Mouse (Mus musculus): Measurements from ENCODE around the gene Nhlrc3.
A peak's percentile ranks its signal among the peaks of the same experiment; 100 is the strongest.

The Nhlrc3 gene

GRCm38 (mm10) chr3:53454005-53454404, 9.1 kb downstream of the Nhlrc3 start:
- no peak for DNase-seq (ENCODE audit: low spot score)

DNA sequence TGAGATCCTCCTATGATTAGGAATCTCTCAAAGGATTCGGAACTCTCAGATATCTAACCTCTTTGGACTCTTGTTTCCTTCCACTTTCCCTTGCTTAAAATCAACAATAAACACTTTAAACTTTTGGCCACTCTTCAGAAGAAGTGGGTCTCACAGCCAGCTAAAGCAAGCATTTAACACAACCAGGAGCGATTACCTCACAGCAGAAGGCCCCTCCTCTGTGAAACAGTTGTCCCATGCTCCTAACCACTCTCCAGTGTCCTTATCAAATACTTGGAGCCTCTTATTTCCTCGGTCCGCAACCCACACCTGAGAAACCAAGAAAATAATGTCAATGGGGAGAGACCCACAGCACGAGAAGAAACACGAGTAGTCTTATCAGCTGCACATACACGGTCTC, 9.8 kb downstream of the Nhlrc3 start:
- DNase-seq (ENCODE audit: low spot score), result peak; percentile 35

DNA sequence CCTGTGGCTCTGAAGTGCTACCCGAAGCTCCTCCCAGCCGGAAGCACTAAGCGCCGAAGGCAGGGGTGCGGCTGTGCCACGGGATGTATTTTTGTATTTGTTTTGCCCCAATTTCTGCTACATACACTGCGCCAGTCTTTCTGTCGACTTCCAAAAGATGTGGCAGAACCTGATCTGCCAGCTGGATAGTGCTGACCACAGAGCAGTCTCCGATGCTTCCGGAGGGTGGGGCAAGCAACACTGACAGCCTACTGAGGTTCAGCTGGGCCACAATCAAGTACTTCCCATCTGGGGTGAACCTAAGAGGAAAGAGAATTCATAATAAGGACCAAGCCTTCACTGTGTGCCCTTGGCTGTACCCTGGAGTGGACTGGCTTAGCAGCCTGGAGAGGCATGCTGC, 10.8 kb downstream of the Nhlrc3 start:
- DNase-seq (ENCODE audit: low spot score), result peak; percentile 26

DNA sequence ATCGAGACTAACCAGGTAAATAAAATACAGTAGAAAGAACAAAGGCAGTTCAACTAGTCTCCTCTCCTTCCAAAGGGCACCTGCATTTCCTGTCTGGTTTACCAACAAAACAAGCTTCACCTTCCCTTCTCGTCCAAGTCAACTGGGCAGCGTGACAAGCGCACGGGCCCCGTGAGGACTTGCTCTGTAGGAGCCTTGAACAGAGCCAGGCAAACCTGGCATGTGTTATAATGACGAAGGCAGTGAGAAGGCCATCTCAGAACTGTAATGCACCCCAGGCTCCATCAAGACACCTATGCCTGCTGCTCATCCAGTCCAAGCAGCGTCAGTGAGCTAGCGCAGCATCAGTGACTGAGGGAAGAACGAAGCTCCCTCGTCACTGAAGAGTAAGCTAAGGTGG, 12.5 kb downstream of the Nhlrc3 start:
- no peak for DNase-seq (ENCODE audit: low spot score)

DNA sequence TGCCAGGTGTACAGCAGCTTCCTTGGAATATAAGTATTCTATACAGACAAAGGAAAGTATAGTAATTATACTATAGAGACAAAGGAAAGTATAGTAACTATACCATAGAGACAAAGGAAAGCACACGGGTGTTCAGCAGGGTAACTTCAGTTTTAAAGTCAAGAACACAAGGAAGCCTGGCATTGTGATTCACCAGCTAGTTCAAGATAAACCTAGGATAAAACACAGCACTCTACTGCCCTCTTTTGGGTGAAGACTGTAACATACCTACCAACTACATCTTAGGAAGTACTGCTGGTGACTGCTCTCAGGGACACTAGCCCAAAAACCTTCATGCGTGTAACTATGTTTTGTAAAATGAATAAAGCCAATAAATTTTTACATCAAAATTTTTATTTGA, 14.9 kb downstream of the Nhlrc3 start:
- DNase-seq (ENCODE audit: low spot score), result peak; percentile 85

- no peak for DNase-seq (ENCODE audit: low spot score)
These were observed 16.3 kb downstream of the Nhlrc3 start for GRCm38 (mm10) chr3:53446801-53447200.

- DNase-seq (ENCODE audit: low spot score), result no peak
These were observed 17.6 kb downstream of the Nhlrc3 start for GRCm38 (mm10) chr3:53445540-53445939.

GRCm38 (mm10) chr3:53436550-53436949, 26.6 kb downstream of the Nhlrc3 start:
- DNase-seq (ENCODE audit: low spot score), result no peak

- no peak for DNase-seq (ENCODE audit: low spot score)
These were observed 28.5 kb downstream of the Nhlrc3 start for GRCm38 (mm10) chr3:53434610-53435009.

GRCm38 (mm10) chr3:53423576-53423975, 39.6 kb downstream of the Nhlrc3 start:
- no peak for DNase-seq (ENCODE audit: low spot score)

DNA sequence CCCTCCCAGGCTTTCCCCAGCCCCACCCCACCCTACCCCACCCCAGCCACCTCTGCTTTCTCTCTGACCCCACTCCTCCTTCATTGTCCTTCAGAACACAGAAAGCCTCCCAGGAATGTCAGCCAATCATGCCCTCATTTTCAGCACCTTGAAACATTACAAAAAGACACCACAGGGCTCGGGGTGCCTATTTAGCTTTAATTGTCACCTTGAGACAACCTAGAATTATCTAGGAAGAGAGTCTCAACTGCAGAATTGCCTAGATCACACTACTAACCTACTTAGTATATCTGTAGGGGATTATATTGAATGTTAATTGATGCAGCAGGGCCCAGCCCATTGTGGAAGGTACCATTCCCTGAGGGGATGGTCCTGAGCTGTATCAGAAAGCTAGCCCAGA, 40.4 kb downstream of the Nhlrc3 start:
- DNase-seq (ENCODE audit: low spot score), result no peak

DNA sequence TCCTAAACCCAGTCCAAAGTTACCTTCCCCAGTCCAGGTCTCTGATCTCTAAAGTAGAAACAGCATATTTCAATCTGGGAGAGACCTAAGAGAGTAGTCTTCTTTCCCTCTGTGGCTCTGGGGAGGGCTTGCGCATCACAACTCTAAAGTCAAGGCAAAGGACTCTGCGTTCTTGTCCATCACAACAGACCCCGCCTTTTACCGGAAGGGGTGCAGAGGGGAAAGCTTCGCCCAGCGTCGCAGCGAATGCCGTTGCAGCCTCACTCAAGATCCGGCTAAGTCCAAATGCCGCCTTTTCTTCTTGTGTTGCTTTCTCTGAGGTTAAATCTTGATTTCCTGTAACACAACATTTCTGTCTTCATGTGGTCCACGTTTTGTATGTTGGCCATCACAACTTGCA, 41.5 kb downstream of the Nhlrc3 start:
- no peak for DNase-seq (ENCODE audit: low spot score)

DNA sequence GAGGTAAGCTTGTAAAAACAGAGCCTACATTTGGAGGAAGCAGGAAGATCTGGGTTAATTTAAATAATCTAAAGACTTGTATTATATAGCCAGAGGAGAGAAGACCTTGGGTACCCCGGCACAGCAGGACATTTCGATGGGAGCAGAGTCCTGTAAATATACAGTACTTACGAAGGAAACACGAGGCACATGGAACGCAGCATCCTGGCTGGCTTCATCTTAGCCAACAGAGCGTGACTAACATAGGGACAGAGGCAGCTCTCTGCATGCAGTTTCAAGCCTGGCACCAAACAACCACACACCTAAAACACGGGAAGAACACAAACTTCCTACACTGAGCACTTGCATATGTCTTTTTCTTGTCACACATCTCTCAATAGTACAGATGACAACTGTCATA, 45.4 kb downstream of the Nhlrc3 start:
- DNase-seq (ENCODE audit: low spot score), result no peak

DNA sequence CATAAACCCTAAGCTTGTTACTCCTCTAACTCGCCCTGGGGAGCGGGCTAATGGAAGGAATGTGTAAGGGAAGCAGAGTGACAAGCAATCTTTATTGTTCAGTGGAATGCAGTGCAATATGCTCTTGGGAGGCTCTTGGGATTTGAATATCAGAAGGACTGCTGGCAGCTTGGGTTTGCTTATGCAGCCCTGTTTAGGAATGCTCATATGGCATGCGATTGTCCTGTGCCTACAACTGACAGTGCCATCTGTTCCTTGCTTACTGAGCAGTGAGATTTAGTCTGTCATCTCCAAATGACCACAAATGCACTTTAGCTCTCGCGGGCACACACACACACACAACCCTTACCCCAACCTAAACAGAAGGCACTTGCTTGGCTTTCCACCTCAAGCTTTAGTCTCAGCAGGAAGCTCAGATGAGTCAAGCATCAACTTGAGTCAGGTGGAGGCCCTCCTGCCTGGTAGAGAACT, 47.1 kb downstream of the Nhlrc3 start:
- no peak for DNase-seq (ENCODE audit: low spot score)

DNA sequence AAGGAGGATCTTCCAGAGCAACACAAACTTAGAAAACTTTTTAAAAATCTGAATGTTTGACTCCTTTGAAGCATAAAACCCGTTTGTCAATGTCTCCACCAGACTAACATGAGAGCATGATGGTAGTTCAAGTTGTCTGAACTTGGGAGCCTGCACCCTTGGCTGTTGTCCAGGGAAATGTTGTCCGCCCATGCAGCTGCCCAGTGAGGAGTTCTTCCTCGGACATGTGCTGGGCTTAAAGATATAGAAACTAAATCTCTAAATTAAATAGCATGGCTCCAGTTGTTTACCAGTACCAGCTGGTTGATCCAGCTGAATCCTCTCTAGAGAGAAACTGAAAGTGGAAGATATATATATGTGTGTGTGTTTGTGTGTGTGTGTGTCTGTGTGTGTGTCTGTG, 49.2 kb downstream of the Nhlrc3 start:
- no peak for DNase-seq (ENCODE audit: low spot score)

DNA sequence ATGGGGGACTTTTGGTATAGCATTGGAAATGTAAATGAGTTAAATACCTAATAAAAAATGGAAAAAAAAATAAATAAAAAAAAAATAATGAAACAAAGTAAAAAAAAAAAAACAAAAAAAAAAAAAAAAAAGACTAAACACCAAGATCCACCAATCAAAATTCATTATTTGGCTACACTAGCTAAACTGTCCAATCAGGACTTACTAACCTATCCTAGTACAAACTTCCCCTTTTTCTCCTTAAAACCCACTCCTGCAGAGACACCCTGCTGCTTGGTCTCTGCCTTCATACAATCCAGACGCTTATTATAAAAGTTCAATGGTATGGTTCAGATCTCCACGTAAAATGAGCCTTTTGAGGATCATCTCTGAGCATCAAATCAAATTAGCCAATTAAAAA, 49.7 kb downstream of the Nhlrc3 start:
- DNase-seq (ENCODE audit: low spot score), result no peak

DNA sequence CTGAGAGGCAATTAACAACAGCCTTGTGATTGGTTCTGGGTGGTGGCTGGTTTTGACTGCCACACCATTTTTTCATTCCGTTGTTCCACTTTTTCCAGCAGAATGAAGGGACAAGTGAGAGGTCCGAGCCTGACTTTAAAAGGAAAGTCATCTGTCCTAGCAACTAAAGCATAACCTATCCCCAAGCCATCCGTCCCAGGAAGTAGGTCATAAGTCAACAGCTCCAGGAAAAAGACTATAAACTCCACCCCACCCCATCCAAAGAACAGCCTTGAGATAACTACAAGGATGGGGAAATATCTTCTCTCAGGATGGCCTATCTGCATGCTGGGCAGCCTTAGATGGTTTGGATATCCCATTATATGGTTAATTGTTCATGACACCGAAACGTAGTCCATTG, 50.9 kb downstream of the Nhlrc3 start:
- no peak for DNase-seq (ENCODE audit: low spot score)

- DNase-seq (ENCODE audit: low spot score), result no peak
These were observed 53.1 kb downstream of the Nhlrc3 start for GRCm38 (mm10) chr3:53410031-53410430.

DNA sequence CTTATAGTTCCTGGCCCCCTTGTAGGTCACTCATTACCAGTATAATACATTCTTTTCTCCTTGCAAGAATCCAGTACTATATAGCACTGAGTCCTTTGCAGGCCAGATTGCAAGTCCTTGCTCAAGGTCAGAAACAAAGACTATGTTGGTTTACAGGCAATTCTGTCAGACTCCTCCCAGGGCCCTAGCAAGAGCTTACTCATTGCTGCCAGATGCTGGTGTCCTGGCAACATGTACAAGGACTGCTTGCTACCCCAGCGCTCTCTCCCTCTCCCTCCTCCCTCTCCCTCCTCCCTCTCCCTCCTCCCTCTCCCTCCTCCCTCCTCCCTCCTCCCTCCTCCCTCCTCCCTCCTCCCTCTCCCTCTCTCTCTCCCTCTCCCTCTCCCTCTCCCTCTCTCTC, 56.0 kb downstream of the Nhlrc3 start:
- DNase-seq (ENCODE audit: low spot score), result no peak

Measured in lung, postnatal 25 days (tissue).